Mouse (Mus musculus) midbrain, embryonic 11.5 days (tissue): Measurements from ENCODE around the gene Six6. TPM values are rescaled to one million over a fixed set of nuclear protein-coding genes. Genes with fewer than 3 reads are reported as not detected.

ENCODE experiments used
- ATAC-seq: fragments of 200-750 bp; cut with Nextera tagmentation; 2 replicates; pipeline ENCODE4 v1.8.0; 2017; ENCODE audit warnings: moderate TSS enrichment, moderate library complexity; ENCODE audit not compliant: low FRiP score
- DNase-seq: peaks from one replicate; pipeline ENCODE4 v3.0.0; 2015; ENCODE audit warnings: low spot score; ENCODE audit errors: missing footprints
- H3K27ac ChIP-seq: fragments of 300-500 bp; sonication (generic); 2 replicates; pipeline ENCODE4 v1.5.1; 2014; ENCODE audit warnings: low read depth, low read length
- H3K27me3 ChIP-seq: fragments of 300-500 bp; sonication (generic); 2 replicates; pipeline ENCODE4 v1.6.1; 2014; ENCODE audit warnings: mild to moderate bottlenecking, low read length, moderate library complexity, mixed read lengths; ENCODE audit not compliant: control insufficient read depth, insufficient read depth
- H3K36me3 ChIP-seq: fragments of 300-500 bp; sonication (generic); 2 replicates; pipeline ENCODE4 v1.6.1; 2014; ENCODE audit warnings: mild to moderate bottlenecking, low read length, moderate library complexity, mixed read lengths; ENCODE audit not compliant: control insufficient read depth, insufficient read depth
- H3K4me1 ChIP-seq: fragments of 300-500 bp; sonication (generic); 2 replicates; pipeline ENCODE4 v1.6.1; 2014; ENCODE audit warnings: low read length; ENCODE audit not compliant: control insufficient read depth, insufficient read depth
- H3K4me2 ChIP-seq: fragments of 300-500 bp; sonication (generic); 2 replicates; pipeline ENCODE4 v1.6.1; 2014; ENCODE audit warnings: mild to moderate bottlenecking, moderate library complexity
- H3K4me3 ChIP-seq: fragments of 300-500 bp; sonication (generic); 2 replicates; pipeline ENCODE4 v1.5.1; 2014; ENCODE audit warnings: low read depth, low read length
- H3K9ac ChIP-seq: fragments of 300-500 bp; sonication (generic); 2 replicates; pipeline ENCODE4 v1.6.1; 2014; ENCODE audit warnings: low read length
- H3K9me3 ChIP-seq: fragments of 300-500 bp; sonication (generic); 2 replicates; pipeline ENCODE4 v1.6.1; 2016; ENCODE audit warnings: low read length; ENCODE audit not compliant: control insufficient read depth
- WGBS: fragments of 180-500 bp; shearing (Covaris S2); extraction: QIAGEN DNeasy Blood & Tissue Kit; methylation state at CpG from one replicate; pipeline ENCODE4 v1.1.7; 2014; 5-methylcytosine and 5-hydroxymethylcytosine counted together
- polyA plus RNA-seq: library from polyadenylated mRNA; unstranded; fragments of >200 nt; fragmentation: Nextera tagmentation; extraction: Ambion mirVana; gene quantifications from 2 replicates; pipeline ENCODE4 v1.2.1, GENCODE M21; 2014

Gene Six6
- polyA plus RNA-seq, 1 experiment from 2014 or later: 0.03 TPM

- Histone ChIP-seq H3K9me3 (no peaks in the 10 kb centered on the region), H3K36me3 (no peaks in the 10 kb centered on the region), H3K9ac (no peak overlapping the region), H3K27ac (no peak overlapping the region), H3K4me1 (no peaks in the 10 kb centered on the region), H3K4me3 (no peak overlapping the region), H3K27me3 (peaks cover 67% of the 10 kb centered on the region), H3K4me2 (no peak overlapping the region)
- WGBS: 85% methylated on average over 5 of the region's 5 CpGs
- DNase-seq (no peak), ATAC-seq (no peak)
Measured at GRCm38 (mm10) chr12:72953089-72953488, 13.4 kb downstream of the Six6 start.

GRCm38 (mm10) chr12:72953858-72954257 lies 14.2 kb downstream of the Six6 start:
- no peak for ATAC-seq
- 85% methylated on average over 5 of the region's 5 CpGs for WGBS
- Histone ChIP-seq H3K27ac (no peak overlapping the region), H3K4me1 (no peaks in the 10 kb centered on the region), H3K4me2 (no peak overlapping the region), H3K9me3 (no peaks in the 10 kb centered on the region), H3K27me3 (peaks cover 62% of the 10 kb centered on the region), H3K9ac (no peak overlapping the region), H3K4me3 (no peak overlapping the region), H3K36me3 (no peaks in the 10 kb centered on the region)
- no peak for DNase-seq

GRCm38 (mm10) chr12:72954906-72955305 lies 15.2 kb downstream of the Six6 start:
- DNase-seq: no peak
- no peak for ATAC-seq
- peaks cover 52% of the 10 kb centered on the region for H3K27me3 ChIP-seq
- H3K4me1 ChIP-seq: no peaks in the 10 kb centered on the region
- no peak overlapping the region for H3K4me2 ChIP-seq
- 72% methylated on average over 4 of the region's 4 CpGs for WGBS
- H3K4me3 ChIP-seq: no peak overlapping the region
- H3K9me3 ChIP-seq: no peaks in the 10 kb centered on the region
- no peak overlapping the region for H3K9ac ChIP-seq
- no peak overlapping the region for H3K27ac ChIP-seq
- H3K36me3 ChIP-seq: no peaks in the 10 kb centered on the region

GRCm38 (mm10) chr12:72957829-72958424 lies 18.2 kb downstream of the Six6 start:
- Histone ChIP-seq H3K4me2 (no peak overlapping the region), H3K36me3 (no peaks in the 10 kb centered on the region), H3K4me1 (no peaks in the 10 kb centered on the region), H3K9ac (no peak overlapping the region), H3K27me3 (peaks cover 27% of the 10 kb centered on the region; the same call in 1 of the 2 replicates), H3K9me3 (no peaks in the 10 kb centered on the region), H3K4me3 (no peak overlapping the region), H3K27ac (no peak overlapping the region)
- DNase-seq: no peak
- 75% methylated on average over 6 of the region's 6 CpGs for WGBS
- ATAC-seq: no peak

DNA sequence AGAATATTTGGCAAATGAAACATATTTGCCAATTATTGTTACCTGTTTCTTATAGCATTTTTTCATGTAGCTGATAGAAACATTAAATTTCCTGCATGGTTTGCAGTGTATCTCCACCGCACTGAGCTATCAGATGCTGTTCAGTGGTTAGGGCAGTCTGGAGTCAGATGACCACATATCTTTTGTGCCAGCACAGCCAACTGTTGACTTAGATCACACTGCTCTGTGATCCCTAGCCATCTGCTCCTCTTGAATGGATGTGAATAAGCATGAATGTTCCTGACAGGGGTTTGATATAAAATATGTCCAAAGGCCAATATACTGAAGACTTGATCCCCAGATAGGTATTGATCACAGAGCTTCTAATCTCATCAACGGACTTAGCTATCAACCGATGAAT lies 18.8 kb downstream of the Six6 start:
- Histone ChIP-seq H3K4me1 (no peaks in the 10 kb centered on the region), H3K27me3 (peaks cover 22% of the 10 kb centered on the region; the same call in 1 of the 2 replicates), H3K27ac (no peak overlapping the region), H3K4me3 (no peak overlapping the region), H3K9ac (no peak overlapping the region), H3K36me3 (no peaks in the 10 kb centered on the region), H3K4me2 (no peak overlapping the region), H3K9me3 (no peaks in the 10 kb centered on the region)
- no peak for DNase-seq
- 89% methylated on average over 3 of the region's 3 CpGs for WGBS
- ATAC-seq: no peak

- Histone ChIP-seq H3K4me2 (no peak overlapping the region), H3K4me3 (no peak overlapping the region), H3K36me3 (no peaks in the 10 kb centered on the region), H3K9me3 (no peaks in the 10 kb centered on the region), H3K27ac (no peak overlapping the region), H3K27me3 (peaks cover 5% of the 10 kb centered on the region), H3K9ac (no peak overlapping the region), H3K4me1 (no peaks in the 10 kb centered on the region)
- WGBS: 49% methylated on average over 6 of the region's 6 CpGs
- DNase-seq (no peak), ATAC-seq (no peak)
Measured at GRCm38 (mm10) chr12:72962761-72963160, 23.1 kb downstream of the Six6 start.

DNA sequence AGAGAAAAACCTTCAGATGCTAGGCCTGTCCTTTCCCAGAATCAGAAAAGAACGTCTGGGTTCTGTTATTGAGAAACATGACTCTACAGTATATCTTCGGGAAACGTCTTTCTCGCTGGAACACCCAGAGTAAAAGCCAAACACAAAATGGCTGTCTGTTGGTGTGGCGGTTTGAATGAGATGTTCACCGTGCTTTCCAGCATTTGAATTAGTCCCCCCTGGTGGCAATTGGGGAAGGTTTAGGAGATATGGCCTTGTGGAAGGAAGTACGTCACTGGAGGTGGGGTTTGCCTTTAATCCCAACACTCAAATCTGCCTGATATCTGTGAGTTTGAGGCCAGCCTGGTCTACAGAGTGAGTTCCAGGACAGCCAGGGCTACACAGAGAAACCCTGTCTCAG lies 27.8 kb downstream of the Six6 start:
- H3K4me3 ChIP-seq: no peak overlapping the region
- H3K9ac ChIP-seq: no peak overlapping the region
- H3K27ac ChIP-seq: no peak overlapping the region
- H3K27me3 ChIP-seq: peaks cover 22% of the 10 kb centered on the region
- H3K36me3 ChIP-seq: no peaks in the 10 kb centered on the region
- H3K4me1 ChIP-seq: no peaks in the 10 kb centered on the region
- no peak for ATAC-seq
- no peak for DNase-seq
- H3K4me2 ChIP-seq: no peak overlapping the region
- WGBS: 82% methylated on average over 7 of the region's 7 CpGs
- no peaks in the 10 kb centered on the region for H3K9me3 ChIP-seq

DNA sequence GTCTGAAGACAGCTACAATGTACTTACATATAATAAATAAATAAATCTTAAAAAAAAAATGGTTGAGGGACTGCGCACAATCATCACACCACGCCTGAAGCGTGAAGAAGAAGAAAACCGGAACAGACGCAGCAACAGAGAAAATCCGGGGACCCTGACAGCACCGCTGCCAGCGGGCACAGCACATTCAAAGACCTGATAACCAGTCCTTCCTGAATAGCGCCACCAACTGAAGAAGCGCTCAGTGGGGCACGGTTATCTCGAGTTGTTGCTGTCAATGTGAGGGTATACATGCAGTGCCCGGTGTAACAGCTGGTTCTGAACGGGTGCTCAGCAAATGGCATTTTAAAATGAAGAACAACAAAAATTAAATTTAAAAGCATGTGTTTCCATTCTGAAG lies 30.9 kb downstream of the Six6 start:
- DNase-seq (peak; percentile 80), ATAC-seq (no peak)
- H3K4me2 ChIP-seq: no peak overlapping the region
- peaks cover 35% of the 10 kb centered on the region for H3K27me3 ChIP-seq
- no peaks in the 10 kb centered on the region for H3K4me1 ChIP-seq
- H3K9ac ChIP-seq: no peak overlapping the region
- no peak overlapping the region for H3K27ac ChIP-seq
- H3K9me3 ChIP-seq: no peaks in the 10 kb centered on the region
- WGBS: 69% methylated on average over 14 of the region's 14 CpGs
- no peak overlapping the region for H3K4me3 ChIP-seq
- no peaks in the 10 kb centered on the region for H3K36me3 ChIP-seq

DNA sequence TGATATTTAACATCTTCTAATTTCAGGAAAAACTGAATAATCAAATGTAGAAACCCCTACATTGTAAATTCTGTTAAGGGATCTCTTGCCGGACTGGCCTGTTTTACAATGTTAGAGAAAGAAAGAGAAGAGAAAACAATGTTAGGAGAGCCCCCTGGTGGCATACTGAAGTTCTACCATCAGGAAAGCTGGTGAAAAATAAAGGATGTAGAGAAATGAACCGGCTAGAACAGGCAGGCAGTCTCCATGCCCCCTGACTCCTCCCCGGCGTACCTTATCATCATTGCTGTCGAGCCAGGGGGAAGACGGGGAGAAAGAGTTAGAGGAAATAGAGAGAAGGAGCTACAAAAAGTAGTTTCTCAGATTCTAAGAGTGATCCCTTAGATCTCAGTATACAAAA lies 33.5 kb downstream of the Six6 start:
- peaks cover 43% of the 10 kb centered on the region for H3K27me3 ChIP-seq
- 15% methylated on average over 6 of the region's 6 CpGs for WGBS

More for the DNA sequence above, 33.5 kb downstream of the Six6 start:
- Histone ChIP-seq H3K4me3 (no peak overlapping the region), H3K4me2 (no peak overlapping the region), H3K4me1 (no peaks in the 10 kb centered on the region), H3K9ac (no peak overlapping the region), H3K36me3 (no peaks in the 10 kb centered on the region), H3K9me3 (no peaks in the 10 kb centered on the region), H3K27ac (no peak overlapping the region)
- ATAC-seq: no peak
- DNase-seq: no peak
